Mouse (Mus musculus) brain, embryonic 14.5 days (tissue): ENCODE data around the gene Vmn1r22.

Experiments
- CTCF ChIP-seq: fragments of 200-500 bp; IDR thresholded peaks from 2 replicates; pipeline ENCODE4 v1.5.1; 2012; ENCODE audit warnings: inconsistent platforms, mild to moderate bottlenecking, moderate library complexity, borderline replicate concordance; ENCODE audit not compliant: insufficient read depth, insufficient read length; ENCODE audit errors: extremely low read depth
- POLR2A ChIP-seq: fragments of 200-500 bp; IDR thresholded peaks from 2 replicates; pipeline ENCODE4 v1.6.1; 2012; ENCODE audit warnings: mild to moderate bottlenecking, inconsistent platforms, borderline replicate concordance; ENCODE audit not compliant: poor library complexity, insufficient read depth, insufficient read length, severe bottlenecking; ENCODE audit errors: extremely low read depth

DNA sequence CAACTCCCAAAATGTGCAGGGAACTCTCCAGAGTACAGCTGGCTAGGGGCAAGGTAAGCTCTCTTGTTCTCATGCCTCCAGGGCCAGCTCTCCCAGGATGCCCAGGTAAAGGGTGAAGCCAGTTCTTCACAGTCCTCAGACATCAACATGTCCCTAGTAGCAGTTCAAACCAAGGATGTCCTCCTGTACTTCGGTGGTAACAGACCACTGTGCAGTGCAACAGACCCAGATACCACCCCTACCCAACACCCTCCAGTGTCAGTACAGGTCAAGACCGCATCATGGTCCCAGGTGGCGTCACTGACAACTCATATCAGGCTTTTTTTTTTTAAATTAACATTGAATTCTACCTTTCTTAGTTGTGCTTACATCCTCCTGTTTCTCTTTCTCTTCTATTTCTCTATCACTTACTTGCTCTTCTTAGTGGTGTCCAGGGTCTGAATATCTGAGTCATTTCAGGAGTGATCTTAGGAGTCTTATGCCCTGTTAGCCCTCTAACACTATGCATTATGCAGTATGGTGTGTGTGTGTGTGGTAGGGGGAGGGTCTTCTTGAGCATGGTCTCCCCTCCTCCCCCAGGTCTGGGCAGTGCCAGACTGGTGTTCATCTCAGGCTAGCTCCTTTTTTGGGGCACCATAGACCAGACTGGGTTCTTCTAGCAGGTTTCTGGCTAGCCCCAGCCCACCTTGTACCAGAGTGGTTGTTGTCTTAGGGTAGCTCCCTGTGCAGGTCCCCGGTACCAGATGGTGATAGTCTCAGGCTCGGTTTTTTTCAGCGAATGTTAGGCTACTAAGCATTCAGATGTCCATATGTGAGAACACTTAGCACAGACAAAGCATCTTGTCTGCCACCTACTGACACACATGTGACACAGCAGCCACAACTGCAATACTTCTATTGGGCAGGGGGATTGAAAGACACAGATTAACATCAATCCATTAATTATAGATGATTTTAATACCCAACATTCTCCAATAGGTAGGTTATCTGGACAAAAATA, 48.5 kb downstream of the Vmn1r22 start:
- peak; percentile 74; the same call in 1 of the 2 replicates for TF ChIP-seq CTCF
- no peak for TF ChIP-seq POLR2A
